Mouse (Mus musculus) CD8-positive naive resting alpha-beta T cell, adult 57 days (primary cell): ENCODE data around the gene Cyb5d1. TPM values are rescaled to one million over a fixed set of nuclear protein-coding genes. Genes with fewer than 3 reads are reported as not detected.

Experiments used
- total RNA-seq: library from RNA; stranded (reverse); gene quantifications from one replicate; pipeline ENCODE4 v1.2.4, GENCODE M21; 2023

Gene Cyb5d1
- total RNA-seq, result 35.5 TPM

DNA sequence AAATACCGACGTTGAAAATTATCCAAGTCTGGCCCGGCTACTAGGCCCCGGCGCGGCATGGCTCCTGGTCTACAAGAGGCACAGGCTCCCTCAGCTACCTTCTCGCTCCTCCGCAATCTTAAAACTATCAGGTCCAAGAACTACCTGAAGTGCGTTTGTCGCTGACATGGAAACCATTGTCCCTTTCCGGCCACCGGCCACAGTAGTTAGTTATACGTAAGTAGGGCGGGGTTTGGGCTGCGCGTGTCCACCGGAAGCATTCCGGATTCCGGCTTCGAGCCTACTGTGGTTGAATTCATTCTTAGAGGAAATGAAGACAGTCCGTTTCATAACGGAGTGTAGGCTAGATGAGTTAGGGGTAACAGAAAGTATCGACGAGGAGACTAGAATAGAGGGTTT, at the start of gene Cyb5d1, which contains the start of gene Naa38:
TSS of gene Cyb5d1 (minus strand) at position 397 of the 399 bp plus-strand sequence.
TSS of gene Naa38 (plus strand) at position 253 of the 399 bp plus-strand sequence.

DNA sequence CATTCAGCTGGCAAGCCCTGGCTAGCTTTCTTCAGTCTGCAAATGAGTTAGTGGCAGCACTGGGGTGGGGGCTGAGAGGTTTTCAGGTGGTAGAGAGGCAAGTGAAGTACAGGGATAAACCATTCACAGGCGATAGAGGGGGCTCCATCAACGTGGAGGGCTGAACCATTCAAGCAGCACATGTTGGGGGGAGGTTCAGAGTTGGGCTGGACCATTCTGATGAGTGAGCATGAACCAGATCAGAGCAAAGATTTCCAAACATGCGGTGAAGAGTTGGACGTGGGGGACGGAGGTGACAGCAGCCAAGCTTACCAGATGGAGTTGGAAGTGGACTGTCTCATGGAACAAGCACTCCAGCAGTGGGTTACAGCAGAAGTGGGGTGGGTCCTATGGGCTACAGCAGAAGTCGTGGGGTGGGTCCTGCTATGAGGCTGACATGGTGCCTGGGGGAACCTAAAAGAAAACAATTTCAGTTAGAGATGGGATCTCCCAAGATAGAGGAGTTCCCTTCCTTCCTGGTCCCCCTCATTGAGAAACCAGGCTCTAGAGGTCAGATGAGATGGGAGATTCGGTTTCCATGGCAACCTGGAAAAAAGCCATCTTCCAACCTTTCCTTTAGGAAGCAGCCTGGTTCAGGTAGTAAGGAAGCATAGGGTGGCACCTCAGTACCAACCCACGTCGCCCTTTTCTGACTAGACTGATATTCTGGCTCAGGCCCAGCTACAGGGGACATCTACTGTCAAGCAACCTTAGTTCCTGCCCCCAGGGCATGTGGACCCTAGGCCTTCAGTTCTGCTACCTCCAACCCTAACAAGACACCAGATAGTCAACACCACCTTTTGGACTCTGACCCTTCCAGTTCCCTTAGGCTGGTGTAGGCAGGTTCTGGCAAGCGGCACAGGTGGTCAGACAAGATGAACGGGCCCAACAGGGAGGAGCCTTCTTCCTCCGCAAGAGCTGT, 18.1 kb upstream of the Cyb5d1 start, which contains the start of gene Kdm6b:
TSS of gene Kdm6b (minus strand) at position 455 of the 961 bp plus-strand sequence.

DNA sequence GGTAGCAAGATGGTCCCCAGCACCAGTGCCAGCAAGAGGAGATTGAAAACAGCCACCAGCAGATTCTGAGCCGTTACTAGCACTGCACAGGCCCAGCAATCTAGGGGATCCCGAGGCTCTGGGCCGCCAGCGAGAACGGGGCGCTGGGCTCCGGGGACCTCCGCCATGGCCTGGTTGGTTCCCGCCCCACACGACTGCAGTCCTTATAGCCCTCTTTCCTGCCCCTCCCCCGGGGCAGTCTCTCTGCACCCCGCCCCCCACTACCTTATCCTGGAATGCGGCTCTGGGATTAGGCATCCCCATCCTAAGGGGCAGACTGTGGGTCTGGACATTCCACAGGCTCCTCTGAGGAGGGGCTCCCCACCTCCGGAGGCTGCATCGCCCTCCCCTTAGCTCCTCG, 2.6 kb upstream of the Cyb5d1 start, which contains the start of gene Tmem88:
TSS of gene Tmem88 (minus strand) at position 176 of the 400 bp plus-strand sequence.

DNA sequence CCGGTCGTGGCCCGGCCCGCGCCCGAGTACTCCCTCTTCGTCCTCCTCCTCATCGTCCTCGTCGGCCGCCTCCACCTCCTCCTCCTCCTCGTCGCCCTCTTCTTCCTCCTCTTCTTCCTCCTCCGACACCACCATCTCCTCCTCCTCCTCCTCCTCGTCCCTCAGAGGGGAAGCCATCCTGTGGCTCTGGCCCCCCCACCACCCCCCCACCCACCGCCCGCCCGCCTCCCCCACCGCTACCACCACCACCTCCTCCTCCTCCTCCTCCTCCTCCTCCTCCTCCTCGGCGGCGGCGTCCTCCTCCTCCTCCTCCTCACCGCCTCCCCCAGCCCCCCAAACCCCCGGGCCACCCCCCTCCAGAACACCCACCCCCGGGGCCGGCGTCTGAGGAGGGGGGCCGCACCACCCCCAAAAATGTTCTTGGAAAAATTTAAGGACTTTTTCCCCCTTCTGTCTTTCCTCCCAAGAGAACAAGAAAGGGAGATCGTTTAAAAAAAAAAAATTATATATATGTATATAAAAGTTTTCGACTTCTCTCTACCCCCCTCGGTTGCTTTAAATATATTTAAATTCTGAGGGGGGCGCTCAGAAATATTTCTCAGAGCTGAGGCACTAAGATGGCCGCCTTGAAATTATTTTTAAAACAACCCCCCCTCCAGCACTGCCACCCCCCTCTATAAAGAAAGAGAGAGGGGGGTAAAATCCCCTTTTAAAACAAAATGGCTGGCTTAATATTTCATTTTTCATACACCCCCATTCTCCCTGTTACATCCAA, 26.0 kb downstream of the Cyb5d1 start, which contains the start of gene Chd3:
TSS of gene Chd3 (minus strand) at position 192 of the 775 bp plus-strand sequence.

Other genes starting within 250 kb of the Cyb5d1 start
- gene Alox12b, start 238.6 kb downstream of the Cyb5d1 start, total RNA-seq, result not detected
- not detected for gene Alox8, start 197.8 kb downstream of the Cyb5d1 start, total RNA-seq
- not detected for gene Gucy2e, start 158.6 kb downstream of the Cyb5d1 start, total RNA-seq
- 18.4 TPM for gene Cntrob, start 71.9 kb downstream of the Cyb5d1 start, total RNA-seq
- gene Trappc1, start 71.7 kb downstream of the Cyb5d1 start, total RNA-seq, result 22.2 TPM
- 1.2 TPM for gene Kcnab3, start 69.4 kb downstream of the Cyb5d1 start, total RNA-seq
- 1.5 TPM for gene Rnf227, start 55.2 kb downstream of the Cyb5d1 start, total RNA-seq
- 596 TPM for gene Chd3, start 26.2 kb downstream of the Cyb5d1 start, total RNA-seq
- gene Naa38, start 144 bp downstream of the Cyb5d1 start, total RNA-seq, result 28.6 TPM
- 9.5 TPM for gene Tmem88, start 2.6 kb upstream of the Cyb5d1 start, total RNA-seq
- gene Kdm6b, start 18.0 kb upstream of the Cyb5d1 start, total RNA-seq, result 156 TPM
- 0.09 TPM for gene Dnah2, start 153.5 kb upstream of the Cyb5d1 start, total RNA-seq
- 0.46 TPM for gene Efnb3, start 164.6 kb upstream of the Cyb5d1 start, total RNA-seq
- 11.6 TPM for gene Wrap53, start 184.6 kb upstream of the Cyb5d1 start, total RNA-seq
- 157 TPM for gene Trp53, start 184.7 kb upstream of the Cyb5d1 start, total RNA-seq
- 0.21 TPM for gene Atp1b2, start 210.3 kb upstream of the Cyb5d1 start, total RNA-seq
- not detected for gene Shbg, start 222.3 kb upstream of the Cyb5d1 start, total RNA-seq
- gene Sat2, start 226.4 kb upstream of the Cyb5d1 start, total RNA-seq, result not detected
- 68.8 TPM for gene Fxr2, start 237.4 kb upstream of the Cyb5d1 start, total RNA-seq